Mouse (Mus musculus): ENCODE measurements around the gene Wdr25. TPM values are rescaled to one million over a fixed set of nuclear protein-coding genes. Genes with fewer than 3 reads are reported as not detected.

Wdr25 gene
- polyA plus RNA-seq, 1 experiment, result 18.3 TPM

- TF ChIP-seq CTCF (IDR thresholded peaks at IDR 0.05; ENCODE audit: insufficient read depth, low read length), result no peak
- TF ChIP-seq POLR2A (IDR thresholded peaks at IDR 0.05; ENCODE audit: borderline replicate concordance, extremely low read depth, low read depth, low read length), result no peak
- H3K4me1 ChIP-seq (ENCODE audit: control insufficient read depth, insufficient read depth, low read length), result no peaks in the 10 kb centered on the region
- no peak for DNase-seq
- H3K4me3 ChIP-seq (replicated peaks; ENCODE audit: extremely low read depth, low read depth, low read length), result no peak overlapping the region
- WGBS, result 79% methylated on average over 10 of the region's 10 CpGs
These were observed 128.8 kb downstream of the Wdr25 start for GRCm38 (mm10) chr12:109022181-109022691.

- Histone ChIP-seq H3K4me1 (ENCODE audit: control insufficient read depth, insufficient read depth, low read length) (no peaks in the 10 kb centered on the region), H3K4me3 (replicated peaks; ENCODE audit: extremely low read depth, low read depth, low read length) (no peak overlapping the region)
- no peak for DNase-seq
- TF ChIP-seq CTCF (IDR thresholded peaks at IDR 0.05; ENCODE audit: insufficient read depth, low read length), result no peak
- TF ChIP-seq POLR2A (IDR thresholded peaks at IDR 0.05; ENCODE audit: borderline replicate concordance, extremely low read depth, low read depth, low read length), result no peak
- 84% methylated on average over 5 of the region's 5 CpGs for WGBS
These were observed 129.5 kb downstream of the Wdr25 start for GRCm38 (mm10) chr12:109022966-109023365.

GRCm38 (mm10) chr12:109023780-109024179 is 130.3 kb downstream of the Wdr25 start:
- no peak overlapping the region for H3K4me3 ChIP-seq (replicated peaks; ENCODE audit: extremely low read depth, low read depth, low read length)
- no peak for DNase-seq
- WGBS, result 61% methylated on average over 9 of the region's 9 CpGs

GRCm38 (mm10) chr12:109037026-109037425 is 143.6 kb downstream of the Wdr25 start:
- TF ChIP-seq POLR2A (IDR thresholded peaks at IDR 0.05; ENCODE audit: borderline replicate concordance, extremely low read depth, low read depth, low read length) (no peak), CTCF (IDR thresholded peaks at IDR 0.05; ENCODE audit: insufficient read depth, low read length) (no peak)
- DNase-seq, result no peak
- H3K4me3 ChIP-seq (replicated peaks; ENCODE audit: extremely low read depth, low read depth, low read length), result no peak overlapping the region
- WGBS, result 88% methylated on average over 2 of the region's 2 CpGs
- no peaks in the 10 kb centered on the region for H3K4me1 ChIP-seq (ENCODE audit: control insufficient read depth, insufficient read depth, low read length)

More at GRCm38 (mm10) chr12:109023780-109024179, 130.3 kb downstream of the Wdr25 start:
- TF ChIP-seq CTCF (IDR thresholded peaks at IDR 0.05; ENCODE audit: insufficient read depth, low read length) (no peak), POLR2A (IDR thresholded peaks at IDR 0.05; ENCODE audit: borderline replicate concordance, extremely low read depth, low read depth, low read length) (no peak)
- H3K4me1 ChIP-seq (ENCODE audit: control insufficient read depth, insufficient read depth, low read length), result no peaks in the 10 kb centered on the region

- no peak for TF ChIP-seq POLR2A (IDR thresholded peaks at IDR 0.05; ENCODE audit: borderline replicate concordance, extremely low read depth, low read depth, low read length)
- no peak for TF ChIP-seq CTCF (IDR thresholded peaks at IDR 0.05; ENCODE audit: insufficient read depth, low read length)
- H3K4me3 ChIP-seq (replicated peaks; ENCODE audit: extremely low read depth, low read depth, low read length), result no peak overlapping the region
- 51% methylated on average over 14 of the region's 14 CpGs for WGBS
- H3K4me1 ChIP-seq (ENCODE audit: control insufficient read depth, insufficient read depth, low read length), result no peaks in the 10 kb centered on the region
- no peak for DNase-seq
These were observed 144.9 kb downstream of the Wdr25 start for GRCm38 (mm10) chr12:109038179-109038819.

GRCm38 (mm10) chr12:109039311-109039710 is 145.9 kb downstream of the Wdr25 start:
- Histone ChIP-seq H3K4me3 (replicated peaks; ENCODE audit: extremely low read depth, low read depth, low read length) (no peak overlapping the region), H3K4me1 (ENCODE audit: control insufficient read depth, insufficient read depth, low read length) (no peaks in the 10 kb centered on the region)
- DNase-seq, result no peak
- 50% methylated on average over 7 of the region's 7 CpGs for WGBS
- TF ChIP-seq POLR2A (IDR thresholded peaks at IDR 0.05; ENCODE audit: borderline replicate concordance, extremely low read depth, low read depth, low read length) (no peak), CTCF (IDR thresholded peaks at IDR 0.05; ENCODE audit: insufficient read depth, low read length) (no peak)

- Histone ChIP-seq H3K4me3 (replicated peaks; ENCODE audit: extremely low read depth, low read depth, low read length) (no peak overlapping the region), H3K4me1 (ENCODE audit: control insufficient read depth, insufficient read depth, low read length) (no peaks in the 10 kb centered on the region)
- no peak for DNase-seq
- TF ChIP-seq POLR2A (IDR thresholded peaks at IDR 0.05; ENCODE audit: borderline replicate concordance, extremely low read depth, low read depth, low read length) (no peak), CTCF (IDR thresholded peaks at IDR 0.05; ENCODE audit: insufficient read depth, low read length) (no peak)
- WGBS, result 9% methylated on average over 5 of the region's 5 CpGs
These were observed 151.1 kb downstream of the Wdr25 start for GRCm38 (mm10) chr12:109044497-109044896.

GRCm38 (mm10) chr12:109045581-109045980 is 152.2 kb downstream of the Wdr25 start:
- TF ChIP-seq POLR2A (IDR thresholded peaks at IDR 0.05; ENCODE audit: borderline replicate concordance, extremely low read depth, low read depth, low read length) (no peak), CTCF (IDR thresholded peaks at IDR 0.05; ENCODE audit: insufficient read depth, low read length) (no peak)
- WGBS, result 72% methylated on average over 7 of the region's 7 CpGs
- Histone ChIP-seq H3K4me1 (ENCODE audit: control insufficient read depth, insufficient read depth, low read length) (no peaks in the 10 kb centered on the region), H3K4me3 (replicated peaks; ENCODE audit: extremely low read depth, low read depth, low read length) (no peak overlapping the region)
- DNase-seq, result no peak

GRCm38 (mm10) chr12:109049949-109050348 is 156.5 kb downstream of the Wdr25 start:
- WGBS, result 73% methylated on average over 4 of the region's 4 CpGs
- Histone ChIP-seq H3K4me1 (ENCODE audit: control insufficient read depth, insufficient read depth, low read length) (no peaks in the 10 kb centered on the region), H3K4me3 (replicated peaks; ENCODE audit: extremely low read depth, low read depth, low read length) (no peak overlapping the region)
- no peak for DNase-seq
- TF ChIP-seq CTCF (IDR thresholded peaks at IDR 0.05; ENCODE audit: insufficient read depth, low read length) (no peak), POLR2A (IDR thresholded peaks at IDR 0.05; ENCODE audit: borderline replicate concordance, extremely low read depth, low read depth, low read length) (no peak)
